Mouse (Mus musculus) MEL (cell line): ENCODE measurements around the gene Arhgap23. TPM values are rescaled to one million over a fixed set of nuclear protein-coding genes. Genes with fewer than 3 reads are reported as not detected.

Source experiments
- DNase-seq: peaks from one replicate; pipeline ENCODE4 v3.0.0; 2011; ENCODE audit warnings: low read depth, low spot score
- H3K27ac ChIP-seq: 2 replicates; pipeline ENCODE4 v1.5.1; 2012; ENCODE audit warnings: low read depth, mild to moderate bottlenecking, control low read depth, low read length, moderate library complexity; ENCODE audit not compliant: control insufficient read depth
- H3K27me3 ChIP-seq, 2 experiments: fragments of 150-350 bp in 1 of 2; sonication (generic) in 1 of 2; 2 replicates each; pipeline ENCODE4 v1.6.1; 2012; ENCODE audit warnings: low read length in 2 of 2, mild to moderate bottlenecking in 2 of 2, improper control_type of control experiment in 1 of 2, moderate library complexity in 1 of 2; ENCODE audit not compliant: insufficient read depth in 2 of 2, control insufficient read depth in 1 of 2
- H3K36me3 ChIP-seq, 2 experiments: 2 replicates each; pipeline ENCODE4 v1.6.1; 2012 to 2014; ENCODE audit warnings: low read length in 2 of 2, improper control_type of control experiment in 1 of 2, inconsistent platforms in 1 of 2, mild to moderate bottlenecking in 1 of 2; ENCODE audit not compliant: insufficient read depth in 2 of 2, control insufficient read depth in 1 of 2
- H3K4me1 ChIP-seq, 2 experiments: fragments of 150-350 bp in 1 of 2; sonication (generic) in 1 of 2; 2 replicates each; pipeline ENCODE4 v1.6.1; 2012; ENCODE audit warnings: low read length in 2 of 2, improper control_type of control experiment in 1 of 2, mild to moderate bottlenecking in 1 of 2; ENCODE audit not compliant: insufficient read depth in 2 of 2, control insufficient read depth in 1 of 2
- H3K4me3 ChIP-seq, 2 experiments: fragments of 150-350 bp in 1 of 2; sonication (generic) in 1 of 2; 2 replicates each; pipeline ENCODE4 v1.5.1; 2012; ENCODE audit warnings: low read depth in 2 of 2, low read length in 2 of 2, mild to moderate bottlenecking in 2 of 2, moderate library complexity in 2 of 2, control low read depth in 1 of 2, improper control_type of control experiment in 1 of 2; ENCODE audit not compliant: control insufficient read depth in 1 of 2, insufficient read depth in 1 of 2
- H3K79me2 ChIP-seq: 2 replicates; pipeline ENCODE4 v1.6.1; 2012; ENCODE audit warnings: mild to moderate bottlenecking, low read length, moderate library complexity; ENCODE audit not compliant: control insufficient read depth, poor library complexity, insufficient read depth
- H3K9ac ChIP-seq: 2 replicates; pipeline ENCODE4 v1.6.1; 2012; ENCODE audit warnings: low read depth, mild to moderate bottlenecking, control low read depth, low read length, moderate library complexity; ENCODE audit not compliant: control insufficient read depth, poor library complexity, severe bottlenecking
- H3K9me3 ChIP-seq: fragments of 150-350 bp; sonication (generic); replicated peaks from 2 replicates; pipeline ENCODE4 v1.6.1; 2012; ENCODE audit warnings: mild to moderate bottlenecking, low read length, improper control_type of control experiment, moderate library complexity; ENCODE audit not compliant: insufficient read depth
- BHLHE40 ChIP-seq: IDR thresholded peaks from 2 replicates; pipeline ENCODE4 v1.6.1; 2012; ENCODE audit warnings: low read depth, mild to moderate bottlenecking, inconsistent platforms, low read length, improper control_type of control experiment, borderline replicate concordance
- CHD1 ChIP-seq: IDR thresholded peaks from 2 replicates; pipeline ENCODE4 v1.6.1; 2012; ENCODE audit warnings: low read depth, mild to moderate bottlenecking, inconsistent platforms, low read length, improper control_type of control experiment
- CHD2 ChIP-seq: IDR thresholded peaks from 2 replicates; pipeline ENCODE4 v1.6.1; 2011; ENCODE audit warnings: low read length, improper control_type of control experiment
- CTCF ChIP-seq, 3 experiments: IDR thresholded peaks in 2 of 3; conservative IDR thresholded peaks in 1 of 3; 2 replicates each; pipeline ENCODE4 v1.5.1; 2011 to 2012; ENCODE audit warnings: low read length in 3 of 3, low read depth in 2 of 3, mild to moderate bottlenecking in 2 of 3, improper control_type of control experiment in 1 of 3, inconsistent platforms in 1 of 3, mixed read lengths in 1 of 3, moderate library complexity in 1 of 3; ENCODE audit not compliant: control insufficient read depth in 1 of 3, insufficient read depth in 1 of 3, poor library complexity in 1 of 3, severe bottlenecking in 1 of 3
- GABPA ChIP-seq: IDR thresholded peaks from 2 replicates; pipeline ENCODE4 v1.6.1; 2012; ENCODE audit warnings: low read depth, mild to moderate bottlenecking, inconsistent platforms, low read length, improper control_type of control experiment, moderate library complexity
- GATA1 ChIP-seq: IDR thresholded peaks from 2 replicates; pipeline ENCODE4 v1.6.1; 2011; ENCODE audit warnings: low read depth, low read length, improper control_type of control experiment
- JUND ChIP-seq: IDR thresholded peaks from 2 replicates; pipeline ENCODE4 v1.6.1; 2011; ENCODE audit warnings: low read depth, mild to moderate bottlenecking, improper control_type of control experiment, low read length
- KAT2A ChIP-seq: conservative IDR thresholded peaks from 2 replicates; pipeline ENCODE4 v1.6.1; 2012; ENCODE audit warnings: low read depth, low read length, improper control_type of control experiment, inconsistent platforms
- MAX ChIP-seq: IDR thresholded peaks from 2 replicates; pipeline ENCODE4 v1.6.1; 2011; ENCODE audit warnings: low read length, improper control_type of control experiment
- MAZ ChIP-seq: IDR thresholded peaks from 2 replicates; pipeline ENCODE4 v1.6.1; 2012; ENCODE audit warnings: low read depth, mild to moderate bottlenecking, inconsistent platforms, low read length, improper control_type of control experiment
- MXI1 ChIP-seq: IDR thresholded peaks from 2 replicates; pipeline ENCODE4 v1.6.1; 2011; ENCODE audit warnings: mild to moderate bottlenecking, low read depth, low read length, improper control_type of control experiment
- MYB ChIP-seq: IDR thresholded peaks from 2 replicates; pipeline ENCODE4 v1.6.1; 2011; ENCODE audit warnings: mild to moderate bottlenecking, low read depth, low read length, improper control_type of control experiment
- MYC ChIP-seq: IDR thresholded peaks from 2 replicates; pipeline ENCODE4 v1.6.1; 2011; ENCODE audit warnings: low read depth, mild to moderate bottlenecking, low read length, improper control_type of control experiment, moderate library complexity
- NELFE ChIP-seq: IDR thresholded peaks from 2 replicates; pipeline ENCODE4 v1.6.1; 2011; ENCODE audit warnings: low read depth, low read length, improper control_type of control experiment
- NRF1 ChIP-seq: IDR thresholded peaks from 2 replicates; pipeline ENCODE4 v1.6.1; 2014; ENCODE audit warnings: low read depth, mild to moderate bottlenecking, inconsistent platforms, low read length, improper control_type of control experiment, moderate library complexity; ENCODE audit not compliant: poor library complexity, insufficient read depth, severe bottlenecking
- RCOR1 ChIP-seq: IDR thresholded peaks from 2 replicates; pipeline ENCODE4 v1.6.1; 2012; ENCODE audit warnings: low read depth, mild to moderate bottlenecking, inconsistent platforms, low read length, improper control_type of control experiment
- SIN3A ChIP-seq: IDR thresholded peaks from 2 replicates; pipeline ENCODE4 v1.6.1; 2012; ENCODE audit warnings: low read length, improper control_type of control experiment, inconsistent platforms
- TAL1 ChIP-seq: IDR thresholded peaks from 2 replicates; pipeline ENCODE4 v1.6.1; 2012; ENCODE audit warnings: mild to moderate bottlenecking, inconsistent platforms, low read length, moderate library complexity, mixed read lengths
- TBP ChIP-seq: IDR thresholded peaks from 2 replicates; pipeline ENCODE4 v1.8.0; 2011; ENCODE audit warnings: low read depth, low read length, improper control_type of control experiment
- TCF12 ChIP-seq: IDR thresholded peaks from 2 replicates; pipeline ENCODE4 v1.6.1; 2014; ENCODE audit warnings: low read depth, mild to moderate bottlenecking, inconsistent platforms, low read length, improper control_type of control experiment, moderate library complexity
- UBTF ChIP-seq: IDR thresholded peaks from 2 replicates; pipeline ENCODE4 v1.6.1; 2012; ENCODE audit warnings: low read depth, mild to moderate bottlenecking, inconsistent platforms, low read length, improper control_type of control experiment, moderate library complexity, borderline replicate concordance; ENCODE audit not compliant: insufficient read depth
- USF1 ChIP-seq: IDR thresholded peaks from 2 replicates; pipeline ENCODE4 v1.6.1; 2014; ENCODE audit warnings: low read depth, mild to moderate bottlenecking, inconsistent platforms, low read length, improper control_type of control experiment, moderate library complexity
- USF2 ChIP-seq, 2 experiments: IDR thresholded peaks; 2 replicates each; pipeline ENCODE4 v1.6.1; 2011 to 2012; ENCODE audit warnings: improper control_type of control experiment in 2 of 2, low read length in 2 of 2, borderline replicate concordance in 1 of 2, inconsistent platforms in 1 of 2, low read depth in 1 of 2, mild to moderate bottlenecking in 1 of 2; ENCODE audit not compliant: insufficient read depth in 1 of 2
- ZC3H11A ChIP-seq: IDR thresholded peaks from 2 replicates; pipeline ENCODE4 v1.6.1; 2012; ENCODE audit warnings: low read depth, mild to moderate bottlenecking, inconsistent platforms, low read length, improper control_type of control experiment
- ZKSCAN1 ChIP-seq: IDR thresholded peaks from 2 replicates; pipeline ENCODE4 v1.6.1; 2012; ENCODE audit warnings: low read depth, mild to moderate bottlenecking, inconsistent platforms, low read length, improper control_type of control experiment, moderate library complexity
- ZNF384 ChIP-seq: IDR thresholded peaks from 2 replicates; pipeline ENCODE4 v1.6.1; 2012; ENCODE audit warnings: low read depth, mild to moderate bottlenecking, inconsistent platforms, low read length, improper control_type of control experiment
- polyA plus RNA-seq, 2 experiments: library from polyadenylated mRNA; stranded (reverse) in 1 of 2; unstranded in 1 of 2; fragments of >175 nt in 1 of 2; fragments of >200 nt in 1 of 2; gene quantifications; 2 replicates each; pipeline versions ENCODE4 v1.2.1 to v1.2.4; 2012; ENCODE audit warnings: low replicate concordance in 2 of 2, low read depth in 1 of 2; ENCODE audit not compliant: insufficient read length in 2 of 2, insufficient read depth in 1 of 2, missing spikeins in 1 of 2
- total RNA-seq: library from RNA; depleted of rRNA; stranded (reverse); fragments of 300-350 nt; gene quantifications from 2 replicates; pipeline ENCODE4 v1.2.3, GENCODE M21; 2012

Arhgap23 gene
- total and polyA plus RNA-seq, 3 experiments = 1.7 to 7.5 TPM; not detected in 1

DNA sequence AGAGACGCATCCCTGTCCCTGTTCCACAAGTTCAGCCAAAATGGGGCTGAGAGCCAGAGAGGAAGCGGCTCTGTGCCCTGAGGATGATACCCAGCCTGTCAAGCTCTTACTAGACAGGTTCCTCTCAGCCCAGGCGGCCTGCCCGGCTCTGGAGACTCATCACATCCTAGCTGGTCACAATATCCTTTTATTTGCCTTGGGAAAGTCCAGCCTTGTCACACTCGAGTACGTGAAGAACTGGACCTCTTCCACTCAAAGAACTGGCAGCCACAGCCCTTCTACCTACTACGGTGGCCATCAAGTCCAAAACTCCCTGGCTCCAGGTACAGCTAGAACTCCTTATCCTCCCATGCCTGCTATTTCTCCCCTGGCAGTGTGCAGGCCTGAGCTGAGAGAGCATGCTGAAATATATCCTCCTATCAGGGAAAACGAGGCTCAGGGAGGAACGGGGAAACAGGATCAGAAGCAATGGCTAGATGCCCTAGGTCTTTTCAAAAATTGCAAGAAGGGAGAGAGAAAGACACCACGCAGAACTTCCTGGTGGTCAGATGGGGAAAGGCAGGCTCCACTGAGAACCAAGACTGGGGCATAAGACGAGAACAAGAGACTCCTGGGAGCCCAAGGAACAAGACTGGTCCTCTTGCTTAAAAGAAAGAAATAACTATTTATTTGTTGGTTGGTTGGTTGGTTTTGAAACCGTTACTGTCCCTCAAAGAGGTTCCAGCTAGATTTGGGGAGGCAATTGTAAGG, 132.8 kb downstream of the Arhgap23 start:
- no peaks in the 10 kb centered on the region for H3K79me2 ChIP-seq
- H3K9me3 ChIP-seq = no peaks in the 10 kb centered on the region
- no peak overlapping the region for H3K9ac ChIP-seq
- no peak overlapping the region for H3K4me3 ChIP-seq
- H3K27ac ChIP-seq = no peak overlapping the region
- no peaks in the 10 kb centered on the region for H3K4me1 ChIP-seq
- TF ChIP-seq SIN3A (no peak), MYC (no peak), CHD2 (no peak), USF2 (IDR thresholded peaks at IDR 0.05; ENCODE audit: borderline replicate concordance in 1 of 2, insufficient read depth in 1 of 2, low read depth in 1 of 2, low read length in 2 of 2) (no peak), GATA1 (no peak), MAZ (no peak), GABPA (no peak), TAL1 (no peak), TBP (no peak), JUND (no peak), MYB (no peak), MAX (no peak), BHLHE40 (no peak), NRF1 (no peak), TCF12 (no peak), UBTF (no peak), ZKSCAN1 (no peak), NELFE (no peak)
- DNase-seq = peak; percentile 21
- H3K27me3 ChIP-seq = peaks cover 31 to 46% of the 10 kb centered on the region in 2 experiments
- no peaks in the 10 kb centered on the region for H3K36me3 ChIP-seq

DNA sequence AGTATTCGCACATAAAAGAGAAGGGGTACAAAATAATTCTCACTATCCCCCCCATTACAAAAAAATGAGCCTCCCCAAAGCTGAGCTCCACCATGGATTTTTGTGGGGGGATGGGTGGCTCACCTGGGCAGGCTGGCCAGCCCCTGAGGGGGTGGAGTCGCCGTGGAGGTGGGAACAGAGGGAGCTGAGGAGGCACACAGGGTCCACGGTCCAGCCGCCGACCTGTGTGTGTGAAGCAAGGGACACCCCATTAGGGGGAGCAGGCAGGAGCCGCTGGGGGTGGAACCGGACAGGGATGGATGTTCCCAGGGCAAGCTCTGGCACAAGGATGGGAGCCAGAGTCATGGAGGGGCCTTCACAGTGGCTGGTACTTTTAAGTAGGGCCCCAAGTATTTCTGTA, 133.4 kb downstream of the Arhgap23 start:
- DNase-seq = no peak
- Histone ChIP-seq H3K36me3 (no peaks in the 10 kb centered on the region), H3K79me2 (no peaks in the 10 kb centered on the region), H3K9me3 (no peaks in the 10 kb centered on the region), H3K4me1 (no peaks in the 10 kb centered on the region), H3K9ac (no peak overlapping the region), H3K4me3 (no peak overlapping the region)
- TF ChIP-seq ZNF384 (no peak), RCOR1 (no peak), MAZ (no peak), TAL1 (no peak), CTCF (IDR thresholded peaks at IDR 0.05 in 2 of 3, conservative IDR thresholded peaks at IDR 0.05 in 1 of 3; ENCODE audit: control insufficient read depth in 1 of 3, insufficient read depth in 1 of 3, low read depth in 2 of 3, low read length in 3 of 3, poor library complexity in 1 of 3, severe bottlenecking in 1 of 3) (no peak), KAT2A (no peak), TBP (no peak), MYC (no peak), CHD2 (no peak), CHD1 (no peak), ZC3H11A (no peak), MXI1 (no peak), NELFE (no peak), USF1 (no peak), GABPA (no peak)
- TF ChIP-seq, all 39 proteins: peak for 0
- Histone ChIP-seq H3K27ac (no peak overlapping the region), H3K27me3 (peaks cover 31 to 42% of the 10 kb centered on the region in 2 experiments)
